ENCODE assay signal across 9 mouse cellular contexts in the genomic region with DNA sequence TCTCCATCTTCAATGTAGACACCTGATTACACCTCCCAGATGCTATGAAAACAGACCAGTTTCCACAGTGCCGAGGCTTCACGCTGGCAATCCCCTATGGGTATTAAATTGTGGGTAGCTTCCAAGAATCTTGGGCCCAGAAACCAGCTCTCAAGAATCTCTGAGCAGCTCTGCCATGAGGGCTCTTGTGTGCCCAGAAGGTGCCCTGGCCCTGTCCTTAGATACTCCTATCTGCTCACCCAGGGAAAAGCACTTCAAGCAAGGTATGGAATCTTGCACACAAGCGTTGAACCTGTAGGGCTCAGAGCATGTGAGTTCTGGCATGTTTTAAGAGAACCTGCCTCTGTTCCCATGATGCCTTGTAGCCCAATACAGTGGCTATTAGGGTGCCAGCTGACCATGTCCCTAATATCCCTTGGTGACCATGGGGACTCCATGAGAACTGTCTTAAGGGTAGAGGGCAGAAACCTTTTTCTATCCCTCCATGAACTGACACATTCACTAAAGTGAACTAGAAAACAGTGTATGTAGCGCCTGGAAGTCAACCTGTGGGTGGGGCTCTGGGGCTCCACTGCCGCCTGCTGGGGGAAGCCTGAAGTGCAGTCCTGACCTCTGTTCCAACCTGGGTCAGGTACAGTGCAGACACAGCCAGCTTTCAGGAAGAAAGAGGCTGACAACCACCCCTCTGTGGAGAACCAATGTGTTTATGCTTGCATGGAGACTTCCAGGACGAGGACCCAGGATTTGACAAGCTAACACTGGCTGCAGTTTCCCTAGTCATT. TPM values are rescaled to one million over a fixed set of nuclear protein-coding genes. Genes with fewer than 3 reads are reported as not detected.
DNase-seq lines count a peak whose midpoint lies in the region; ATAC-seq lines count a peak whose summit lies in the region.
"Had no signal": no experiment of that assay in that cellular context is flagged by ENCODE, and none has a peak within 500 bp of the region (broad histone marks: within the 10 kb centered on the region; RNA-seq: fewer than 3 reads in every experiment).

No protein-coding gene starts in this region.

- DNase-seq in right cerebral cortex, postnatal 4 days = peak; percentile 39
- no peak for DNase-seq in right cerebral cortex, postnatal 25 days
- DNase-seq in embryo, embryonic 11 days = peak; percentile 53
- peak; percentile 65 to 66 for DNase-seq in lung, adult 18-20 months
- peak; percentile 69 for DNase-seq in retina, embryonic 14.5 days (ENCODE audit: low spot score)
- no peak for DNase-seq in left cerebral cortex, postnatal 25 days (ENCODE audit: low spot score in 2 of 2)

- intact Hi-C loops in left cerebral cortex, postnatal 25 days (cut with DNase I) = no loop called here

- peak; percentile 77 for ATAC-seq in activated CD4-positive, CD25-positive, alpha-beta regulatory T cell, adult 4 months
- peak; percentile 78 for ATAC-seq in inflammation-experienced regulatory T-cells, adult 6 months

RNA-seq across cellular contexts. Expression of a gene that starts 25.8 kb away (rescaled TPM):
- under 1 TPM in 1 of 2 experiments, not detected in 1; 0.21 TPM for polyA plus RNA-seq in activated CD4-positive, CD25-positive, alpha-beta regulatory T cell, adult 4 months (2017; shearing (Covaris generic))
- polyA plus RNA-seq in inflammation-experienced regulatory T-cells, adult 6 months (2017; shearing (Covaris generic)) = under 1 TPM in 1 of 3 experiments, not detected in 2; 0.15 TPM
- 10 to 100 TPM; 43.0 to 45.1 TPM for total RNA-seq in left cerebral cortex, postnatal 25 days (2021)
- polyA plus RNA-seq: heart, embryonic 16.5 days had no signal

Comparison
In these comparisons a context has a peak if more than half of its experiments do, and no peak if none do; other contexts are left out.
1. DNase-seq: peak in right cerebral cortex, postnatal 4 days (single experiment), embryo, embryonic 11 days (single experiment), lung, adult 18-20 months (2 of 2) and retina, embryonic 14.5 days (single experiment); none in right cerebral cortex, postnatal 25 days (single experiment) and left cerebral cortex, postnatal 25 days (0 of 2).